Comparison of ENCODE assay signal across 8 mouse cellular contexts in genomic region chr4:148444250-148444967, GRCm38 (mm10). TPM values are rescaled to one million over a fixed set of nuclear protein-coding genes. Genes with fewer than 3 reads are reported as not detected.
DNase-seq lines count a peak whose midpoint lies in the region; ATAC-seq lines count a peak whose summit lies in the region.

Ubiad1 (minus strand) TSS chr4:148444771.

- WGBS in intestine, embryonic 16.5 days, result under 1% methylated on average over 46 of the region's 46 CpGs
- WGBS in limb, embryonic 10.5 days, result under 1% methylated on average over 46 of the region's 46 CpGs
- under 1% methylated on average over 46 of the region's 46 CpGs for WGBS in midbrain, embryonic 12.5 days

- H3K4me2 ChIP-seq in intestine, embryonic 16.5 days (ENCODE audit: low read depth, low read length), result peak within 1 kb of the TSS; percentile 77
- peak within 1 kb of the TSS; percentile 80 for H3K4me2 ChIP-seq in midbrain, embryonic 12.5 days (replicated peaks)

- peak; percentile 84 for DNase-seq in adrenal gland, adult 8-10 months
- DNase-seq in embryo, embryonic 11.5 days (ENCODE audit: low read depth, low spot score), result peak; percentile 67
- peak; percentile 76 to 87 for DNase-seq in gastrocnemius, postnatal 4 days (ENCODE audit: low spot score in 2 of 2)
- DNase-seq in limb, embryonic 10.5 days (ENCODE audit: low spot score), result peak; percentile 95
- peak; percentile 74 for DNase-seq in skeletal muscle tissue, adult 2 months (ENCODE audit: low read depth, low spot score)

- H3K9me3 ChIP-seq in intestine, embryonic 16.5 days (ENCODE audit: control insufficient read depth, low read length), result no peaks in the 10 kb centered on the region
- no peaks in the 10 kb centered on the region for H3K9me3 ChIP-seq in limb, embryonic 10.5 days (replicated peaks)
- no peaks in the 10 kb centered on the region for H3K9me3 ChIP-seq in midbrain, embryonic 12.5 days

- H3K27me3 ChIP-seq in intestine, embryonic 16.5 days (replicated peaks; ENCODE audit: control insufficient read depth, insufficient read depth, low read length), result no peaks in the 10 kb centered on the region
- no peaks in the 10 kb centered on the region for H3K27me3 ChIP-seq in limb, embryonic 10.5 days (ENCODE audit: low read depth, poor library complexity, severe bottlenecking)
- H3K27me3 ChIP-seq in midbrain, embryonic 12.5 days, result no peaks in the 10 kb centered on the region

- H3K4me3 ChIP-seq in intestine, embryonic 16.5 days (ENCODE audit: low read length), result peak within 1 kb of the TSS; percentile 60
- peak within 1 kb of the TSS; percentile 92 for H3K4me3 ChIP-seq in limb, embryonic 10.5 days
- peak within 1 kb of the TSS; percentile 67 for H3K4me3 ChIP-seq in midbrain, embryonic 12.5 days

- peak within 1 kb of the TSS; percentile 84 for H3K27ac ChIP-seq in intestine, embryonic 16.5 days (ENCODE audit: low read length)
- H3K27ac ChIP-seq in limb, embryonic 10.5 days, result peak within 1 kb of the TSS; percentile 92
- H3K27ac ChIP-seq in midbrain, embryonic 12.5 days (replicated peaks), result peak within 1 kb of the TSS; percentile 52; the same call in 1 of the 2 replicates

- H3K4me1 ChIP-seq in intestine, embryonic 16.5 days (ENCODE audit: control insufficient read depth, insufficient read depth, low read length), result peaks cover 12% of the 10 kb centered on the region
- H3K4me1 ChIP-seq in limb, embryonic 10.5 days, result peaks cover 32% of the 10 kb centered on the region
- peaks cover 25% of the 10 kb centered on the region for H3K4me1 ChIP-seq in midbrain, embryonic 12.5 days

- H3K36me3 ChIP-seq in intestine, embryonic 16.5 days (ENCODE audit: control insufficient read depth, insufficient read depth, low read length), result no peaks in the 10 kb centered on the region
- H3K36me3 ChIP-seq in limb, embryonic 10.5 days, result peaks cover 23% of the 10 kb centered on the region
- no peaks in the 10 kb centered on the region; the same call in 1 of the 2 replicates for H3K36me3 ChIP-seq in midbrain, embryonic 12.5 days

- H3K9ac ChIP-seq in intestine, embryonic 16.5 days (ENCODE audit: low read depth, low read length), result peak within 1 kb of the TSS; percentile 76
- H3K9ac ChIP-seq in midbrain, embryonic 12.5 days (replicated peaks), result peak within 1 kb of the TSS; percentile 79

- peak; percentile 79 for ATAC-seq in intestine, embryonic 16.5 days
- peak; percentile 42 for ATAC-seq in midbrain, embryonic 12.5 days (ENCODE audit: low FRiP score, low read depth)
- no peak for ATAC-seq in inflammation-experienced regulatory T-cells, adult 6 months

RNA-seq across cellular contexts. Expression of gene Ubiad1, which starts in this region (rescaled TPM):
- 10 to 100 TPM; 17.1 to 20.4 (median 17.8) TPM for total RNA-seq in adrenal gland, adult 8-10 months (2022)
- total RNA-seq in gastrocnemius, postnatal 4 days (2021), result 10 to 100 TPM in 1 of 2 experiments, 1 to 10 TPM in 1; 9.7 to 11.0 TPM
- polyA plus RNA-seq in intestine, embryonic 16.5 days (2015; fragmentation: Nextera tagmentation; extraction: Ambion mirVana), result 23.6 and 24.6 TPM in 2 replicates
- polyA plus RNA-seq in limb, embryonic 10.5 days (2016; fragmentation: Nextera tagmentation; extraction: Ambion mirVana), result 25.9 and 26.4 TPM in 2 replicates
- polyA plus RNA-seq in midbrain, embryonic 12.5 days (2016; fragmentation: Nextera tagmentation; extraction: Ambion mirVana), result 20.5 and 21.1 TPM in 2 replicates
- 1 to 10 TPM; 8.6 to 9.2 (median 8.7) TPM for polyA plus RNA-seq in inflammation-experienced regulatory T-cells, adult 6 months (2017; shearing (Covaris generic))
